Mouse (Mus musculus): ENCODE measurements around the gene Cdc6.
A peak's percentile ranks its signal among the peaks of the same experiment; 100 is the strongest.
"Not testable (repeated sequence)": the region's sequence is repeated elsewhere in the genome, so short reads cannot be mapped to it uniquely, and the experiment has no call there.

Gene Cdc6

GRCm38 (mm10) chr11:98930773-98931512 lies 23.3 kb downstream of the Cdc6 start:
- DNase-seq (ENCODE audit: extremely low spot score, low spot score): no peak

- no peak for DNase-seq (ENCODE audit: extremely low spot score, low spot score)
Measured at GRCm38 (mm10) chr11:98931513-98932292, 24.1 kb downstream of the Cdc6 start.

GRCm38 (mm10) chr11:98932293-98933091 lies 24.9 kb downstream of the Cdc6 start:
- DNase-seq (ENCODE audit: extremely low spot score, low spot score): peak; percentile 55

- DNase-seq (ENCODE audit: extremely low spot score, low spot score): peak; percentile 44
Measured at GRCm38 (mm10) chr11:98933151-98933550, 25.6 kb downstream of the Cdc6 start.

DNA sequence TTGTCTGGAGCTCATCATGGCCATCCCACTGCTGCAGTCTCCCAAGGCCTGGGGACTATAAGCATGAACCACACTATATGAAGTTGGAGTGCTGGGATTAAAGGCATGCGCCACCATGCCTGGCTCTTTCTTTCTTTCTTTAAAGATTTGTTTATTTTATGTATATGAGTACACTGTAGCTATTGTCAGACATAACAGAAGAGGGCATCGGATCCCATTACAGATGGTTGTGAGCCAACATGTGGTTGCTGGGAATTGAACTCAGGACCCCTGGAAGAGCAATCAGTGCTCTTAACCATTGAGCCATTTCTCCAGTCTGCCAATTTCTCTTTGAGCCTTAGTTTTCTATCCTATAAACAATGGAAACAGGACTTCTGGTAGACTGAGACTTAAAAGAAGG lies 26.2 kb downstream of the Cdc6 start:
- DNase-seq (ENCODE audit: extremely low spot score, low spot score): not testable (repeated sequence)

DNA sequence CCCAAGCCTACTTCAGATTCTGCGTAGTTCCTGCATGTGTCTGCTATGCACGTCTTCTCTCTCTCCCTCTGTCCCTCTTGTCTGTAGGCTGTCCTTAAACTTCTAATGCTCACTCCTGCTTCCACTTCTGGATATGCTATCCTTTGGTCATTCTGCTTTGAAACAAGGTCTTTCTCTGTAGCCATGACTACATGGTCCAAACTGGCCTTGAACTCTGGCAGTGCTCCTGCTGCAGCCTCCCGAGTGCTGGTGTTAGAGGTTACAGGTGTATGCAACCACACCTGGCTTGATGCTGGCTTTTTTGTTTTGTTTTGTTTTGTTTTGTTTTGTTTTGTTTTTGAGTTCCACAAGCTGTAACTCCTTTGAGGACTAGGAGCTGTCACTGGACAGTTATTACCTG lies 26.8 kb downstream of the Cdc6 start:
- DNase-seq (ENCODE audit: extremely low spot score, low spot score): no peak

DNA sequence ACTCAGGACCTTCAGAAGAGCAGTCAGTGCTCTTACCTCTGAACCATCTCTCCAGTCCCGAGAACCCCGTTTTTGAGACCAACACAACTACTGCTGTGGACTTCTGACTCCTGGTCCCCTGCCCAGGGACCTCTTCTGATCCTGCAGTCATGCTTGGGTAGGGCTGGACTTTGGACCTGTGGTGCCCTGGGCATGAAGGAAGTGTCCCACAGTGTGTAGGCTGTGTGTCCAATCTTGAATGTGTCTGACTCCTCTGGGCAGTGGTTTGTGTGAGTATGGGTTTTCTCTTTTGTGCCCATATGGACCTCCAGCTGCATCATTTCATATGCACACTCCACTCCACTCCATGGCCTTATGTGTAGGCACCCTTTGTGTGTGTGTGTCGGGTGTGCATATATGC lies 27.5 kb downstream of the Cdc6 start:
- DNase-seq (ENCODE audit: extremely low spot score, low spot score): no peak

GRCm38 (mm10) chr11:98936170-98936569 lies 28.6 kb downstream of the Cdc6 start:
- peak; percentile 81 for DNase-seq (ENCODE audit: extremely low spot score, low spot score)

GRCm38 (mm10) chr11:98936606-98937409 lies 29.2 kb downstream of the Cdc6 start:
- peak; percentile 55 for DNase-seq (ENCODE audit: extremely low spot score, low spot score)

DNA sequence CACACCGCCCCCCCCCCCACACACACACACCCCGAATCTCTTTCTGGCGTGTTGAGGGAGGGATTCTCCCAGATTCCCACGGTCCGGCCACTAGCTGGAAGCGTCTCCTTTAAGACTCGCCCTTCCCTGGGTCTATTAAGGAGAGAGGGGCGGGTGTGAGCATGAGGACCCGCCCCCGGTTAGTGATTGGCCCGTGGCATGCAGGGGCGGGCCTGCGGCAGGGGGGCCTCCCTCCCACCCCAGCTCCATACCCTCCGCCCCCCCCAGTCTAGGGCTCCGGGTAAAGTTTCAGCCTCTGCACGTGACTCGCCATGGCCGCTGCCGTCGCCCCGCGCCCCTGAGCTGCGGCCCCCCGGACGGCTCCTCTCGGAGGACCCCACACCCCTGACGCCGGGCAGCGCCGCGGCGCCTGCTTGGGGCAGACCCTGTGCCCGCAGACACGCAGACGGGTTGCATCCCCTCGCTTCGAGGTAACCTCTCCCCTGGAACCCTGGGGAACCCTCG lies 29.9 kb downstream of the Cdc6 start:
- peak; percentile 83 for DNase-seq (ENCODE audit: extremely low spot score, low spot score)

DNA sequence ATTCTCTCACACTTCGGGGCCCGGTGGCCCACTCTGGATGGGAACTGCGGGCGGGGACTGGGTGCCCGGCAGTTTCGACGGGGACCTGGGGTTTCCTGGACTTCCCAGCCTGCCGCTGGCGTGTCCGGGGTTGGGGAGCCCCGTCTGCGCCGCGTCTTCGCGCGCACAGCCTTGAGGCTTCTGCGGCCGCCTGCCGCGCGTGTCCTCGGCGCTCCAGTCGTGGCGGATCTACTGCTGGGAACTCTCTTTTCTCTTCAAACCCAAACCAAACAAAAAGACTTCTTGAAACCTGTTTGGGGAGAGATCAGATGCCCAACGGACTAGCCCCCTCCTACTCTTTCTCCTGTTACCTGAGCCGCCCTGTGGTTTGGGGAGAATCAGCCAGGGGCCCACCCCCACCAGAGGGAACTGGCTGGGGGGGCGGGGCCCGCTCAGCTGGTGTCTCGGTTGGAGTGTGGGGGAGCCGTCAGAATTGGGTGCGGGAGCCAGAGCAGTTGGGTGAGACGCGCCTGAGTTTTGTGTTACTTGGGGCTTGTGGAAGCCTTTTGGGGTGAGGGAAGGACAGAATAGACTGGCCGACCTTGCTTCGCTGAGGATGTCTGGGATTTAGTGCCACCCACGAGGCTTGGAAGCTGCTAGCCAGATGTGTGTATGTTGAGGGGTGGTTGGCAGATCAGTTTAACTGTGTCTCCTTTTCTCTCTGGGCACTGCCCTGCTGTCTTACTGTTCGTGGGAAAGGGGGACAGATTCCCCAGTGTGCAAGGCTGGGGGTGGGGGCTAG lies 30.5 kb downstream of the Cdc6 start:
- DNase-seq (ENCODE audit: extremely low spot score, low spot score): peak; percentile 55

DNA sequence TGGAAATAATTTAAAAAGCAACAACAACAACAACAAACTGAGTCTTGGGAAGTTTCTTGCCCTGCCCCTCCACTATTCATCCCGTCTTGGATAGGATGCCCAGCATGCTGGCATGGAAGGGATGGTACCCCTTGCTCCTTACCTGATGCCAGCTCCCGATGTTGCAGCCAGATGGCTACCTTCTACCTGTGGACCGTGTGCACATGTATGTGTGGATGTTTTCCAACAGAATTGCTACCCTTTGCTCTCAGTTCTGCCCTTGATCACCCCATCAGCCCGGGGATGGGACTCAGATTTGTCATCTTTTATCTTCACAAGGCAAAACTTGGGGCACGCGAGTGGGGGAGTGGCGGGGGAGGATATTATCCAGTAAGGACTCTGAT lies 31.1 kb downstream of the Cdc6 start:
- no peak for DNase-seq (ENCODE audit: extremely low spot score, low spot score)

- no peak for DNase-seq (ENCODE audit: extremely low spot score, low spot score)
Measured at GRCm38 (mm10) chr11:98939084-98939952, 31.7 kb downstream of the Cdc6 start.

- no peak for DNase-seq (ENCODE audit: extremely low spot score, low spot score)
Measured at GRCm38 (mm10) chr11:98939953-98940641, 32.5 kb downstream of the Cdc6 start.

GRCm38 (mm10) chr11:98940776-98941175 lies 33.2 kb downstream of the Cdc6 start:
- no peak for DNase-seq (ENCODE audit: extremely low spot score, low spot score)

GRCm38 (mm10) chr11:98941341-98941825 lies 33.8 kb downstream of the Cdc6 start:
- no peak for DNase-seq (ENCODE audit: extremely low spot score, low spot score)

DNA sequence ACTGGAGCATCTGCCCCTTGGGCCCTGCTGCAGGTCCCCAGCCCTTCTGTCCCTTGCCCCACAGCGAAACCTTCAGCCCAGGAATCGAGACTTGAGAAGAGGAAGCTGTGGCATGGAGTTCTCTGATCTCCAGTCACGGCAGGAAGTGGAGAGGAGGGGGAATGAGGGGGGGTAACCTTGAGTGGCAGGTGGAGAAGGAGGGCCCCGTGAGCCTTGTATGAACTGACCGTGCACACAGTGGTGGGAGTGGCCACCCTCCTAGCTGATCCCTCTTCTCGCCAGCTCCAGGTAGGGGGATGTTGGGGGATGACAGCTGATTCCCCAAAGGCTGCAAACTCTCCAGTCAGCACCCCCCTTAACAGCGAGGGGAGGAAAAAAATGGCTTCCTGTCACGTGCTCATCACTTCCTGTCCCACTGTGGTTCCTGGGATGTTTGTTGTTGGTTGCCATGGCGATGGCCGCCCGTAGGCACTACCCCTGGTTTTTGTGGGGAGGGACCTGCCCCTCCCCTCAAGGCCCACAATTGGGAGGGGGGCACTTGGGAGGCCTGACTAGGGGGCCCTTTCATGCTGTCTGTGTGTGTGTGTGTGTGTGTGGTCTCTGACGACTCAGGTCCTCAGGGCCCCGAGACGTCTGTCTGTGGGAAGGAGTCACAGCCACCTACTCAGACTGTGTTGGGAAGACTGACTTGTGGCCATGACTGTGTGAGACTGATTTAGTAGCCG lies 34.4 kb downstream of the Cdc6 start:
- peak; percentile 87 for DNase-seq (ENCODE audit: extremely low spot score, low spot score)

DNA sequence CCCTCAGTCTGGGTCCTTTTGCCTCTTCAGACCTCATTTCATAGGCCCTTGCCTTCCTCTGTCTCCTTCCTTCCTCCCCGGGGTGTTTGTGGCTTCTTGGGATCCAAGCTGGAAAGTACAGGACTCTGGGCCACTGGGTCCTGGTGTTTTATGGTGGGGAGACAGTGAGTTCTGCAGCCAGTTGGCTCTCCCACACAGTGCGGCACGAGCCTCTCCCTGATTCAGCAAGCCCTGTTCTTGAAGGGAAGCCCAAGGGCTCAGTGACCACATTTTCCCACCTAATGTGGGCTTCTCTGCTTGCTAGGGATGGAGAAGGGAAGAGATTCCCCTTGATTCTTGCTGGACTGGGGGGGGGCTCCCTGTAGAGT lies 34.9 kb downstream of the Cdc6 start:
- DNase-seq (ENCODE audit: extremely low spot score, low spot score): no peak

Measured in neural tube, embryonic 10.5 days (tissue).